Mouse (Mus musculus) limb, embryonic 10.5 days (tissue): ENCODE measurements around the gene Dmtf1. TPM values are rescaled to one million over a fixed set of nuclear protein-coding genes. Genes with fewer than 3 reads are reported as not detected.
A peak's percentile ranks its signal among the peaks of the same experiment; 100 is the strongest.

Experiments used
- DNase-seq: peaks from one replicate; pipeline ENCODE4 v3.0.0-alpha.2; 2017; ENCODE audit warnings: low spot score
- H3K27ac ChIP-seq: fragments of 300-500 bp; sonication (generic); 2 replicates; pipeline ENCODE4 v1.5.1; 2016; ENCODE audit warnings: mild to moderate bottlenecking
- H3K27me3 ChIP-seq: fragments of 300-500 bp; sonication (generic); 2 replicates; pipeline ENCODE4 v1.6.1; 2016; ENCODE audit warnings: low read depth, mild to moderate bottlenecking; ENCODE audit not compliant: poor library complexity, severe bottlenecking
- H3K36me3 ChIP-seq: fragments of 300-500 bp; sonication (generic); 2 replicates; pipeline ENCODE4 v1.6.1; 2016; ENCODE audit warnings: mild to moderate bottlenecking, moderate library complexity
- H3K4me1 ChIP-seq: fragments of 300-500 bp; sonication (generic); 2 replicates; pipeline ENCODE4 v1.6.1; 2016
- H3K4me3 ChIP-seq: fragments of 300-500 bp; sonication (generic); 2 replicates; pipeline ENCODE4 v1.5.1; 2016; ENCODE audit warnings: mild to moderate bottlenecking, moderate library complexity
- H3K9me3 ChIP-seq: fragments of 300-500 bp; sonication (generic); replicated peaks from 2 replicates; pipeline ENCODE4 v1.6.1; 2016; ENCODE audit warnings: mild to moderate bottlenecking
- WGBS: fragments of 180-500 bp; shearing (Covaris S2); methylation state at CpG from one replicate; pipeline ENCODE4 v1.1.7; 2016; 5-methylcytosine and 5-hydroxymethylcytosine counted together
- polyA plus RNA-seq: library from polyadenylated mRNA; unstranded; fragments of >200 nt; fragmentation: Nextera tagmentation; extraction: Ambion mirVana; gene quantifications from 2 replicates; pipeline ENCODE4 v1.2.1, GENCODE M21; 2016

Dmtf1 gene
- polyA plus RNA-seq, 1 experiment from 2014 or later = 58.5 TPM

DNA sequence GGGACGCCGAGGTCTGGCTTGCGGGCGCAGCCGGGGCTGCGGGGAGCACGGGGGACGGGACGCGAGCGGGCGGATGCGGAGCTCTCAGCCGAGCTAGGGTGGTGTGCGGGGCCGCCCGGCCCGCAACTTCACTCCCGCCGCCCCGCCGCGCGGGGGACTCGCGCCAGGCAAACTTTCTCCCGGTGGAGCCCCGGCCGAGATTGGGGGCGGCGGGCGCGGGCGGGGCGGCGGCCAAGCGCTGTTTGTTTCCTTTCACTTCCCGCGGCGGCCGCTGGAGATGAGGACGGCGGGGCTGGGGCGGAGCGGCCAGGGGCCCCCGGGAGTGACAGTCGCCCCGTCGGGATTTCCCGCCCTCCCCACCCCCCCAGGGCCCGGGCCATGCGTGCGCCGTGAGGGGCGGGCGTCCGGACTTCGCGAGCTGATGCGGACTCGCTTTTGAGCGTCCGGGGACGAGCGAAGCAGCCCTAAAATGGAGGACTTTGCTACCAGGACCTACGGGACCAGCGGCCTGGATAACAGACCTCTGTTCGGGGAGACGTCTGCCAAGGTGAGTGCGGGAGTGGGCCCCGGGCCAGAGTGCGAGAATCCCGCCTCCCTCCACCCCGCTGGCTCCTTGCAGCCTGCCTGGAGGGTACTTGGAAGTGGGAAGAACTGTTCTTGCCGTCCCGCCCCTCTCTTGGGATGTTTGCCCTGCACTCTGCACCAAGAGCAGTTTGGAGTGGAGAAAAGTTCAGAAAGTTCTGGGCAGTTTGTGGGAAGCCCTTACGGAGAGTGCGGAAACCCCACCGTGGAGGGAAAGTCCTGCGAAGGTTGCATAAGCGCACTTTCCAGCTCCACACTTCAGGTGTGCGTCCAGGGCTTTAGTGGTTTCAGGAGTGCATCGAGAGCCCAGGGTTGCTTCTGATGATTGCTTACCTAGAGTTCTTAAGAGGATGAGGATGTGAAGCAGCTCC lies 60.5 kb downstream of the Dmtf1 start:
- H3K27ac ChIP-seq = peak overlapping the region; percentile 92
- no peaks in the 10 kb centered on the region for H3K9me3 ChIP-seq
- under 1% methylated on average over 81 of the region's 83 CpGs for WGBS

DNA sequence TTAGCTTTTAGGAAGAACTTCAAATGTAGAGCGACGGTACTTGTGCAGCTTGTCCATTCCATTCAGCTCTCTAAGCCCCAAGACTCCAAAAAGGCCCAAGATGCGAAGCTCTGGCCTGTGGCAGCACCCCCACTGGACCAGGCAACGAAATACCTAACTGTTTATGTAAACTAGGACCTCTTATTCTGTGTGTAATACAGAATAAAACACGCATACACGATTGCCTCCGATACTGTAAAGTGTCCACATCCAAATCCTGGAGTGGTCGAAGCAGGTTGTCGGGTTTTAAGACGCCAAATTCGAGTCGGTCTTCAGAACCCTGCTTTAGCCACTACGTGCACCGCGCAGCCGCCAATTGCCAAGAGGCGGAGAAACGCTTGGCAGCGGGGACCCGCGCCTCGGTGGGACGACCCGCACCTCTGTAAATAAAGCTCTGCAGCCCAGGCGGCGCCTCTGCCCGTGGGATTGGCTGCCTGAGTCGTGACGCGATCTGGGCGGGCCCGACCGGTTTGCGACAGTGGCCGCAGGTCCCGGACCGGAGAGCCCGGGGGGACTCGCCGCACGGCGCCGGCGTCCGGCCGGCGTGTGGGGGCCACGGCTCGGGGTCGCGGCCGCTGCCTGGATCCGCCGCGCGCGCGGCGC lies 61.2 kb downstream of the Dmtf1 start, which contains the start of gene Tmem243:
Gene Tmem243, plus strand, starts transcription at position 462 of the 642 bp plus-strand sequence.
- under 1% methylated on average over 59 of the region's 59 CpGs for WGBS
- H3K4me1 ChIP-seq = peaks cover 9% of the 10 kb centered on the region
- peaks cover 11% of the 10 kb centered on the region for H3K27me3 ChIP-seq
- H3K36me3 ChIP-seq = no peaks in the 10 kb centered on the region
- peak; percentile 93 for DNase-seq
- no peaks in the 10 kb centered on the region for H3K9me3 ChIP-seq
- H3K4me3 ChIP-seq = peak within 1 kb of the TSS; percentile 87
- H3K27ac ChIP-seq = peak within 1 kb of the TSS; percentile 92

More for the DNA sequence above, 60.5 kb downstream of the Dmtf1 start:
- DNase-seq = peak; percentile 77
- Histone ChIP-seq H3K36me3 (no peaks in the 10 kb centered on the region), H3K4me1 (peaks cover 9% of the 10 kb centered on the region), H3K4me3 (peak overlapping the region; percentile 87), H3K27me3 (peaks cover 11% of the 10 kb centered on the region)

DNA sequence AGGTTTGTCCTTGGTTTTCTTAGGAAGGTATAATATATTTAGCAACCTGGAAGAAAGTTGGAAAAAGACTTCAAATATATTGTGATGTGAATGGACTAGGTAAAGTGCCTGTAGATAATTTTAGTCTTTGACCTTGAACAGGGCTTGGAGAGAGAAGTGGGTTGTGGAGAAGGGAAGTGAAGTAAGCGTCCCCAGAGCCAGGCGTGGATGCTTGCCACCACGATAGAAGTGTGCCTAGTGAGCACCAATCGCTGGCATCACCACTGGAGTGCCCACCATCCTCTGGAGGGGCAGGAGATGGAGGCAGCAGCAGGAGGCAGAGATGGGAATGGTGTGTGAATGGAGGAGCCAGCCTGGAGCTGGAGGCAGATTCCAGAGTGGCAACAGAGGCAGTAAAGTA lies 68.1 kb downstream of the Dmtf1 start:
- Histone ChIP-seq H3K36me3 (no peaks in the 10 kb centered on the region), H3K4me3 (no peak overlapping the region), H3K9me3 (no peaks in the 10 kb centered on the region), H3K4me1 (no peaks in the 10 kb centered on the region), H3K27me3 (no peaks in the 10 kb centered on the region), H3K27ac (no peak overlapping the region)
- 85% methylated on average over 4 of the region's 4 CpGs for WGBS
- DNase-seq = no peak

DNA sequence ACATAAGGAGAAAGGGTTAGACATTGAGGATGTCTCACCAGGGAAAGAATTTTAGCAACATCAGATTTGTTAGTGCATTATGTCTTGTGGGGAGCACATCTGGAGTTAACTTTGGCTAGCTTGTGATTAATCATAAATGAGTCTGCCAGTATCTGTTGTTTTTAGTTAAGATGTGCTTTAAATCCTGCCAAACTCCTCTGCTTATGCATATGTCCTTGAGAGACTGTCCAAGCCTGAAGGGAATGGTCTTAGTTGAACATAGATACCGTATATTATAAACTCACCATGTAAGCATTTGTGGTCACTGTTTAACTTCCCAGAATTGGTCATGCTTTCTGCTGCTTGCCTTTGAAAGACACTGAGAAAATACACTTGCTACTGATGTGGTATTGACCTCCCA lies 68.9 kb downstream of the Dmtf1 start:
- Histone ChIP-seq H3K4me1 (no peaks in the 10 kb centered on the region), H3K9me3 (no peaks in the 10 kb centered on the region), H3K4me3 (no peak overlapping the region), H3K27ac (no peak overlapping the region), H3K36me3 (no peaks in the 10 kb centered on the region), H3K27me3 (no peaks in the 10 kb centered on the region)
- 100% methylated on average over 1 of the region's 1 CpGs for WGBS
- no peak for DNase-seq

DNA sequence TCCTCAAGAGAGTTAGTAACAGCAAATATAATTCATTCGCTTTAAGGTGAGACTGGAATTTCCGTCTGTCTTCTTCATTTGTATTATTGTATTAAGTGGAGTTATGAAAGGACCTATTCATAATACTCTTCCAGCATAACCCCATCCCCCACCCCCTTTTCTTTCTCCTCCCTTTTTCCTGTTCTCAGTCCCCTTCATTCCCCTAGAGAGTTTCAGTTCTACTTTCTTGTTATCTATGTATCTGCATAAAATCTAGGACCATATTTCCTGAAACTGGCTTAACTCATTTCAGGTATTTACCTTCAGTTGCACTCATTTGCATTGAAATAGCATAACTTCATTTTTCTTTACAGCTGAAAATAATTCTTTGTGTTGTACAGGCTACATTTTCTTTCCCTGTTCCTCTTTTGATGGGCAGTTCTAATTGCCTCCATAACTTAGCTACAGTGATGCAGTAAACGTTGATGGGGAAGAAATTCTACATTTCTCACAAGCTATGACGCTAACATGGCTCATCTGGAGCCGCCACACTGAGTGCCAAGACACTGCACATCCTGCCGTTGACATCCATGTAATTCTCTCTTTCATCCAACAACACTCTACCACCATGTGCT lies 71.0 kb downstream of the Dmtf1 start:
- H3K27me3 ChIP-seq = no peaks in the 10 kb centered on the region
- H3K27ac ChIP-seq = no peak overlapping the region
- 89% methylated on average over 6 of the region's 6 CpGs for WGBS
- no peaks in the 10 kb centered on the region for H3K9me3 ChIP-seq
- no peak for DNase-seq
- H3K4me1 ChIP-seq = no peaks in the 10 kb centered on the region
- H3K4me3 ChIP-seq = no peak overlapping the region
- no peaks in the 10 kb centered on the region for H3K36me3 ChIP-seq

DNA sequence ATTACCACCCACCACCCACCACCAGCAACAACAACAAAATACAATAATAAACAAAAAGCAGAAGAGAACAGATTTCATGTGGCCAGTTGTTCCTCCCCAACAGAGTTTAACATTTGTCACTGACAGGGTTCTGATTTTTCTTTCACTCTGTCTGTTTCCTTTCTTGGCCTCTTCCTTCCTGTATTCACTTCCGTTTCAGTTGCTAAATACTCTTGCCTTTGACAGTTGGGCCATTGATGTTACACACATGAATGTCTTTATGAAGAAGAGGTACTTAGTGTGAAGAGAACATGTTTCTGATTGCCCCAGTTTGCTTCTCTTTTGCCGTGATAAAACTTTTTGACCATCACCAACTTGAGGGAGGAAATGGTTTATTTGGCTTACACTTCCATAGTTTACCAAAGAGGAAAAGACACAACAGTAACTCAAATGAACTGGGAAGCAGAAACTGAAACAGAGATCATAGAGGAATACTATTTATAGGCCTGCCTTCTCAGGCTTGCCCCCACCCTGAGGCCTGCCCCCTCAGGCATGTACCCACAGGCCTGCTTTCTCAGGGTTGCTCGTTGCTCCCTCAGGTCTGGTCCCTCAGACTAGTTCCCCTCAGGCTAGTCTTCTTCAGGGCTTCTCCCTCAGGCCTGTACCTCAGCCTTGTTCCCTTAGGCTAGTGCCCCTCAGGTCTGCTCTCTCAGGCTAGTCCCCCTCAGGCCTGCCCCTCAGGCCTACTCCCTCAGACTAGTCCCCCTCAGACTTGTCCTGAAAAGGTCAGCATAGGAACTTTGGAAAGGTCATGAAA lies 74.5 kb downstream of the Dmtf1 start:
- WGBS = 82% methylated on average over 3 of the region's 3 CpGs
- Histone ChIP-seq H3K9me3 (no peaks in the 10 kb centered on the region), H3K27me3 (no peaks in the 10 kb centered on the region), H3K36me3 (no peaks in the 10 kb centered on the region), H3K4me3 (no peak overlapping the region), H3K27ac (no peak overlapping the region), H3K4me1 (no peaks in the 10 kb centered on the region)
- DNase-seq = no peak

DNA sequence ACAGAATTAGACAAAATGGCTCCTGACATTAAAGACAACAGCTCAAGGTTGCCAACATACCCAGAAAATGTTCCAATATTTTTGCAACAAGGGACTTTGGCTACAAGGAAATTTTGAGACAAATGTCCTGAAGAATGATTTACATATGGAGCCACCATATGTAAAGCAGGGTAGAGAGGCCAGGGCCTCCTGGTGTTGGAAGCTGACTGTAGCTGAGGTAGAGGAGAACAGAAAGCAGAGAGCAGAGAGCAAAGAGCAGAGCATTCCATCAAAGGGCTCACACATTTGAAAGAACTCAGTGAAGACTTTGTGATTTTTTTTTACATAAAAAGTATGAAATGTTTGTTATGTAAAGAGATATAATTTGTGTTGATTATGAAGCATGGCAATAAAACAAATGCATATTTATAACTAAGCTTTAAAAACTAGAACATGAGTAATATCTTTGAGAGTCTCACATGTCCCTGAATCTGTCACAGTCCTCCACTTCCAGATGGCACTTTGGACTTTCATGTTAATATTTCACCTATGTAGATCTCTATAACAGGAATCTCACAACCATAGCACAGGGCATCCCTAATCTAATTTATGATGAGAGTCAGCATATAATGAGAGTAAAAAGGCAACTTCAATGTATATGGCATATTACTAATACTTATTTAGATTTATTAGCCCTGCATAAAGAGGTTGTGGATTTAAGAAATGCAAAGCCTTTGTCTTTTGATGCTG lies 81.6 kb downstream of the Dmtf1 start:
- Histone ChIP-seq H3K9me3 (no peaks in the 10 kb centered on the region), H3K27ac (no peak overlapping the region), H3K4me3 (no peak overlapping the region), H3K36me3 (no peaks in the 10 kb centered on the region), H3K27me3 (no peaks in the 10 kb centered on the region), H3K4me1 (no peaks in the 10 kb centered on the region)
- DNase-seq = no peak

DNA sequence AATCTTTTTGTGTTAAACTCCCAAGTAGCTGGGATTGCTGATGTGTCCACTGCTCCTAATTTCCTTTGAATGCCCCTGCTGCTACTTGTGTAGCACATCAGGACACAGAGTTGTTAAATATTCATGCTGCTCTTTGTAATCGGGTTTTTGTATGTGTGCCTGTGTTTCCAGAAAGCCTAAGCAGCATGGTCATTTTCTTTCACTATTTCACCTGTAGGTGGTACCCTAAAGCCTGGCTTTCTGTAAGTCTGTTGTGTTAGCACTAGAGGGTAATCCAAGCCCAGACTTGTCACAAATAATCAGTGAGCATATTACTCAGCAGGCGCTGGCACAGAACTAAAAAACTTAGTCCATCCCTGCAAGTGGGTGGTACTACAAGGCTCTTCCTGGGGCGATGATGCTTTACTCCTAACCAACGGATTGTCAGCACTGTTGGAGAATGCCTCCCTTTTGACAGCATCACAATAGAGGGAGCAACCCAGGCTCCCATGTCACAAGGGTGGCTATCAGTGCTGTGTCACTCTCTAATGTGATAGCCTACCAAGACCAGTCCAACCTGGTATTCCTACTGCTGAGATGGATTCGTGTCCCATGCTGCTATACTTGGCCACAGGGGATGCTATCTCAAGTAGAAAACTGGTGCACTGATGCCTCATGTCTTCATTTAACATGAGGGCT lies 88.3 kb downstream of the Dmtf1 start:
- no peak overlapping the region for H3K4me3 ChIP-seq
- H3K27ac ChIP-seq = no peak overlapping the region
- no peak for DNase-seq
- H3K36me3 ChIP-seq = no peaks in the 10 kb centered on the region
- no peaks in the 10 kb centered on the region for H3K4me1 ChIP-seq
- H3K27me3 ChIP-seq = no peaks in the 10 kb centered on the region
- WGBS = 62% methylated on average over 5 of the region's 5 CpGs
- H3K9me3 ChIP-seq = no peaks in the 10 kb centered on the region

DNA sequence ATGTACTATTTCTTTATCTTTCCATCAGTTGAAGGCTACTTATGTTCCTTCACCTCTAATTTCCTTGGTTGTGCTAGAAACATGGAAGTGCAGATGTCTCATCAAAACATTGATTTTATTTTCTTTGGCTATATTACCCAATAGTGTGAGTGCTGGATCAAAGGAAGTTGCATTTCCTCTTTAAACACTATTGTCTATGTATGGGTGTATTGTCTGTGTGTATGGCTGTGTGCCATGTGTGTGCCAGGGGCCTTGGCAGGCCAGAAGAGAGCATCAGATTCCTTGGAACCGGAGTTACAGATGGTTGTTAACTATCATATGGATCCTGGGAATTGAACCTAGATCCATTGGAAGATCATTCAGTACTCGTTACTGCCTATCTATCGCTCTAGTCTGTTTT lies 90.2 kb downstream of the Dmtf1 start:
- H3K27me3 ChIP-seq = no peaks in the 10 kb centered on the region
- H3K36me3 ChIP-seq = no peaks in the 10 kb centered on the region
- H3K4me3 ChIP-seq = no peak overlapping the region
- 91% methylated on average over 3 of the region's 3 CpGs for WGBS
- no peaks in the 10 kb centered on the region for H3K4me1 ChIP-seq
- H3K9me3 ChIP-seq = no peaks in the 10 kb centered on the region
- no peak overlapping the region for H3K27ac ChIP-seq
- DNase-seq = no peak

DNA sequence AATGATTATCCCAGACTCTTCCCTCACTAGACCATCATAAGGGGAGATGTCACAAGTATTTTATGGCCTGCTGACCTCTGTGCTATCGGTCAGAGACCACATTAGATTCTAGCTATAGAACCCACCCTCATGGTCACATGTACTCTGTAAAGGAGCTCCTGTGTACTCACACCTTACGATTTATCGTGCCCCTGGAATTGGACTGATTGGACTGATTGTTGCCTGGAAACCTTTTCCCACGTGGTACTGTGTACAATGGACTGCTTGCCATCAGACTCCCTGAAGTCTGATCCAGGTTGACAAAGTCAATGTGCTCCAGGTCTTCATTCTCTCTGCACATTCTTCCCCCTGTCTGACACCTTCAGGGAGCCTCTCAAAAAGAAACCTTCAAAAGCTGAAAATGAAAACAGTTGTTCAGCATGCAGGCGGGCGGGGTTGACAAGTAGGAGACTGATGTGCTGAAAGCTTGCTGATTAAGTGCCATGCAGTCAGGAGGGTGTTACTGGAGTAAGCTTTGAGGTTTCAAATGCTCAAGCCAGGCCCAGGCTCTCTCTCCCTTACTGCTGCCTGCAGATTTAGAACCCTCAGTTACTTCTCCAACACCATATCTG lies 91.9 kb downstream of the Dmtf1 start:
- no peaks in the 10 kb centered on the region for H3K27me3 ChIP-seq
- H3K36me3 ChIP-seq = no peaks in the 10 kb centered on the region
- no peak for DNase-seq
- H3K4me3 ChIP-seq = no peak overlapping the region
- no peaks in the 10 kb centered on the region for H3K9me3 ChIP-seq
- 72% methylated on average over 6 of the region's 6 CpGs for WGBS
- H3K27ac ChIP-seq = no peak overlapping the region
- no peaks in the 10 kb centered on the region for H3K4me1 ChIP-seq

DNA sequence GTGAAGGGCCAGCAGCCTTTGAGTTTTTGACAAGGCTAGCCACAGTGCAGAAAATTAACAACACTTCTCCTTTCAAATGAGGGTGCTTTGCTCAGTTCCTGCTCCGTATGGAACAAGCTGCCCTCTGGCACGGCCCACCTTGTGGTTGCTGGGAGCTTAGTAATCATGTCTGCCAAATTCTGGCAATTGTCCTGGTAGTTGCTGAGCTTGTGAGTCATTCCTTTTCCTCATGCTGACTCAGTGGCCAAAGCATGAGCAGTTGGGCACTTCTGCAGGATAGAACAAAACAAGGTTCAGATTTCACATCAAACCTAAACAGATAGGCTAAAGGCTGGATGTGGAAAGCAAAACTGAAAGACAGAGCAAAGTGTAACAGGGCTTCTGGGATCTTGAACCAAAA lies 92.7 kb downstream of the Dmtf1 start:
- DNase-seq = no peak
- Histone ChIP-seq H3K9me3 (no peaks in the 10 kb centered on the region), H3K4me1 (no peaks in the 10 kb centered on the region), H3K27me3 (no peaks in the 10 kb centered on the region), H3K36me3 (no peaks in the 10 kb centered on the region), H3K27ac (no peak overlapping the region), H3K4me3 (no peak overlapping the region)
- 89% methylated on average over 2 of the region's 2 CpGs for WGBS
